Mouse (Mus musculus): ENCODE results near the gene Fkbp5. TPM values are rescaled to one million over a fixed set of nuclear protein-coding genes. Genes with fewer than 3 reads are reported as not detected.

The Fkbp5 gene
- total and polyA plus RNA-seq, 3 experiments, result 14.4 to 31.4 (median 22.6) TPM

DNA sequence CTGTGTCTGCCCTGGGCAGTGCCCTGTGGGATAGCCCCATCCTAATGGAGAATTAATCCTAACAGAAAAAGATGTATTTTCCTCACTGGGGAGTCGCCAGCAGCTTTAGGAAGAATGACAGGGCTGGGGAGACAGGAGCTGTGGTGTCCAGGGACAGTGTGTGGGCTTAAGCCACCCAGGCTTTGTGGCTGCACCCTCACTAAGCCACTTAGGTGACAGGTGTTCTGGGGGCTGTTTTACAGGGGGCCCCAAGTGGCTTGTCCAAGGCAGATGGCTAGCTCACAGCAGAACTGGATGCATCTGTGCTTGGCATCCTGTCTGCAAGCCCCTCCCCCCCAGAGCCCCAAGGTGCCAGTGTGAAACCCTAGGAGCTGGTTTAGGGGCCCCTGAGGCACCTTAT is 145.4 kb downstream of the Fkbp5 start:
- peaks cover 16% of the 10 kb centered on the region for H3K27me3 ChIP-seq (replicated peaks)
- peaks cover 4 to 5% of the 10 kb centered on the region in 2 experiments; a peak in 1 of 4 replicates for H3K4me1 ChIP-seq (ENCODE audit: control insufficient read depth in 1 of 2, insufficient read depth in 2 of 2)
- in situ Hi-C loops (cut with MboI; ENCODE audit: low pct_ligation_motif_present, low pct_unique_long_range_greater_than_20kb, low sequenced_read_pairs), result loop anchor here (10.0 kb wide), 1 partner anchor 163 kb away; the partner anchor contains the start of gene Armc12
- TF ChIP-seq GABPA (IDR thresholded peaks at IDR 0.05; ENCODE audit: insufficient replicate concordance, low read depth, low read length) (no peak), MXI1 (IDR thresholded peaks at IDR 0.05; ENCODE audit: low read depth, low read length) (no peak), ETS1 (conservative IDR thresholded peaks at IDR 0.05; ENCODE audit: low read depth, low read length) (no peak), KAT2A (IDR thresholded peaks at IDR 0.05; ENCODE audit: insufficient replicate concordance, low read length) (no peak), MAX (IDR thresholded peaks at IDR 0.05; ENCODE audit: low read length) (no peak), ELF1 (IDR thresholded peaks at IDR 0.05; ENCODE audit: low read depth, low read length) (no peak), TBP (conservative IDR thresholded peaks at IDR 0.05; ENCODE audit: low read depth, low read length) (no peak), JUND (conservative IDR thresholded peaks at IDR 0.05; ENCODE audit: low read depth, low read length) (no peak), EP300 (IDR thresholded peaks at IDR 0.05; ENCODE audit: low read length) (no peak), MEF2A (IDR thresholded peaks at IDR 0.05; ENCODE audit: borderline replicate concordance, low read depth, low read length) (no peak), CHD1 (IDR thresholded peaks at IDR 0.05; ENCODE audit: low read depth, low read length) (no peak), JUN (IDR thresholded peaks at IDR 0.05; ENCODE audit: insufficient read depth, low read depth, low read length) (no peak), HCFC1 (IDR thresholded peaks at IDR 0.05; ENCODE audit: low read depth, low read length) (no peak), SMC3 (IDR thresholded peaks at IDR 0.05; ENCODE audit: low read depth, low read length) (no peak), POLR2A (IDR thresholded peaks at IDR 0.05; ENCODE audit: low read depth, low read length) (no peak), PAX5 (IDR thresholded peaks at IDR 0.05; ENCODE audit: low read length) (no peak)
- H3K27ac ChIP-seq (ENCODE audit: insufficient read depth, low read depth), result no peak overlapping the region
- no peaks in the 10 kb centered on the region for H3K36me3 ChIP-seq (replicated peaks in 1 of 2; ENCODE audit: control insufficient read depth in 1 of 2, insufficient read depth in 1 of 2, low read length in 1 of 2)
- H3K4me3 ChIP-seq (replicated peaks in 1 of 3; ENCODE audit: low read depth in 2 of 3, low read length in 2 of 3, poor library complexity in 1 of 3), result no peak overlapping the region
- H3K4me2 ChIP-seq (ENCODE audit: insufficient read depth, low read depth, poor library complexity, severe bottlenecking), result no peak overlapping the region
- H3K9me3 ChIP-seq (replicated peaks; ENCODE audit: low read length), result no peaks in the 10 kb centered on the region
- H3K9ac ChIP-seq (ENCODE audit: insufficient read depth, low read depth), result no peak overlapping the region
- DNase-seq (ENCODE audit: extremely low read depth), result no peak
- dilution Hi-C loops (cut with MboI; ENCODE audit: extremely low pct_ligation_motif_present, extremely low pct_unique_long_range_greater_than_20kb, low sequenced_read_pairs), result no loop called here
- no peaks in the 10 kb centered on the region for H3K79me2 ChIP-seq (replicated peaks; ENCODE audit: control insufficient read depth, extremely low read depth, insufficient read depth, poor library complexity, severe bottlenecking)

GRCm38 (mm10) chr17:28371286-28371685 is 146.0 kb downstream of the Fkbp5 start:
- H3K4me2 ChIP-seq (ENCODE audit: insufficient read depth, low read depth, poor library complexity, severe bottlenecking), result no peak overlapping the region
- no peak for DNase-seq (ENCODE audit: extremely low read depth)
- no peak overlapping the region for H3K27ac ChIP-seq (ENCODE audit: insufficient read depth, low read depth)
- H3K9ac ChIP-seq (ENCODE audit: insufficient read depth, low read depth), result no peak overlapping the region
- no peak for TF ChIP-seq MEF2A (IDR thresholded peaks at IDR 0.05; ENCODE audit: borderline replicate concordance, low read depth, low read length)
- dilution Hi-C loops (cut with MboI; ENCODE audit: extremely low pct_ligation_motif_present, extremely low pct_unique_long_range_greater_than_20kb, low sequenced_read_pairs), result no loop called here
- in situ Hi-C loops (cut with MboI; ENCODE audit: low pct_ligation_motif_present, low pct_unique_long_range_greater_than_20kb, low sequenced_read_pairs), result loop anchor here (10.0 kb wide), 1 partner anchor 164 kb away; the partner anchor contains the start of gene Armc12
- no peaks in the 10 kb centered on the region for H3K36me3 ChIP-seq (replicated peaks in 1 of 2; ENCODE audit: control insufficient read depth in 1 of 2, insufficient read depth in 1 of 2, low read length in 1 of 2)
- H3K4me3 ChIP-seq (replicated peaks in 1 of 3; ENCODE audit: low read depth in 2 of 3, low read length in 2 of 3, poor library complexity in 1 of 3), result no peak overlapping the region
- no peaks in the 10 kb centered on the region for H3K9me3 ChIP-seq (replicated peaks; ENCODE audit: low read length)
- peaks cover 4 to 5% of the 10 kb centered on the region in 2 experiments; a peak in 1 of 4 replicates for H3K4me1 ChIP-seq (ENCODE audit: control insufficient read depth in 1 of 2, insufficient read depth in 2 of 2)
- H3K79me2 ChIP-seq (replicated peaks; ENCODE audit: control insufficient read depth, extremely low read depth, insufficient read depth, poor library complexity, severe bottlenecking), result no peaks in the 10 kb centered on the region
- peaks cover 16% of the 10 kb centered on the region for H3K27me3 ChIP-seq (replicated peaks)
